Mouse (Mus musculus): ENCODE results near the gene Lrrc46.
A peak's percentile ranks its signal among the peaks of the same experiment; 100 is the strongest.

The Lrrc46 gene

DNA sequence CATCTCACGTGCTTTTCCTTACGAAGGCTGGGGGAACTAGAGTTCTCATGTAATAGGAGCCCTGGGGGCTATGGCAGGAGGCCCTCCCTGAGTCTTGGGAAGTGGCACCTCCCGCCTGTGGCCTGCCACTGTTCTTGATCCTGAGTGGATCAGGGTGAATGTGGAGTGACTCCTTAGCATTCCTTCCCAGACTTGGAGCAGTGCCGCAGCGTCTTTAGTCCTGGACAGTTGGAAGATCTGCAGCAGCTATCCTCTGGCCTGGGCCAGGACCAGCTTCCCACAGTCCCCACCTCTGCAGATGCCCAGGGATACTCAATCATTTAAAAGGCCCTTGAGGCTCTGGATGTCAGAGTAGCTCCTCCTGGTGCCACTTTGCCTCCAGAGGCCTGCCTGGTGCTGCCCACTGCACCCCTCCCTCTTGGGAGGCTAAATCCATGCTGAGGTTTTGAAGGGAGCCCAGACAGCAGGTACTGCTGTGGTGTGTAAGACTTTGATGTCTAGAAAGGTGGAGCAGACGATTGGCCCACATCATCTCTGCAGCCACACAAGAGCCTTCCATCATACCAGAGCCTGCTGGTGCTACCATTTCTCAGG lies 8.4 kb upstream of the Lrrc46 start:
- DNase-seq (ENCODE audit: low spot score in 2 of 2) = no peak

DNA sequence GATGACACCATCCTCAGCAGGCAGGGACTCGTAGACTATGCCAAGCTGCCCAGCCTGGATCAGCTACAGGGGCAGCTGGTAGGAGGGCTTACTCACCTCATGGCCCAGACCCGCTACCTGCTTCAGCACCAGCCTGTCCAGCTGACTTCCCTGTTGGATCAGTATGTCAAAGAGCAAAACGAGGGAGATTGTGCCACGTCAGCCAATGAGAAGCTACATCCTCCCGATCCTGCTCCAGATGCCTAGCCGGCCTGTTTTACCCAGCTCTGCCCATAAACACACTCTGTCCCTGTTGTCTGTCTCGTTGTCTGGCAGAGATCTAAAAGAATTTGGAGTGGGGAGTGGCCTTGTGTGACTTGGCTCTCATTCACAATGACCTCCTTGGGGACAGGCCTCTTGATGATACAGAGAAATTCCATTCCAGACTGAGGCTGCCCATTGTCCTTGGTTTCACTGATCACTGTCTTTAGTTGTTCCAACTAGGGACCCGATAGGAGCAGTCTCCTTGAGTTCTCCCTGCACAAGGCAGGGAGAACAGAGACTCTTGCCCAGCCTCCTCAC lies 7.0 kb upstream of the Lrrc46 start:
- no peak for DNase-seq (ENCODE audit: low spot score in 2 of 2)

GRCm38 (mm10) chr11:97045861-97046260 lies 4.7 kb upstream of the Lrrc46 start:
- DNase-seq (ENCODE audit: low spot score in 2 of 2) = no peak

DNA sequence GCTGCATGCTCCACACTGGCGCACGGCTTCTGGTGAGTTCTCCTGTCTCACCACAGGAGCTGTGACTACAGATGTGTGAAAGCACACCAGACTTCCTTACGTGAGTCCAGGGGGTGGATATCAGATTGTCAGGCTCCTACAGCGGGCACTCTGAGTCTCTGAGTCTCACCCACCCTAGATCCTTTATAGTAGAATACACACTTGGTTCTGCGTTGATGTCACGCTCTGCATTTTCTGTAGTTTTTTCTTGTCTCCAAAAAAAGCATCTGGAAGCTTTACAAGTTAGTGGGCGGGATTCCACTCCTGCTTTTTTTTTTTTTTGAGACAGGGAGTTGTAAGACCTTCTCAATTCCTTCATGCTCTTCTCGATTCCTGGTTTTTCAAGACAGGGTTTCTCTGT lies 3.7 kb upstream of the Lrrc46 start:
- no peak for DNase-seq (ENCODE audit: low spot score in 2 of 2)

- no peak for DNase-seq (ENCODE audit: low spot score in 2 of 2)
Observed at GRCm38 (mm10) chr11:97040301-97041021, 746 bp downstream of the Lrrc46 start.

DNA sequence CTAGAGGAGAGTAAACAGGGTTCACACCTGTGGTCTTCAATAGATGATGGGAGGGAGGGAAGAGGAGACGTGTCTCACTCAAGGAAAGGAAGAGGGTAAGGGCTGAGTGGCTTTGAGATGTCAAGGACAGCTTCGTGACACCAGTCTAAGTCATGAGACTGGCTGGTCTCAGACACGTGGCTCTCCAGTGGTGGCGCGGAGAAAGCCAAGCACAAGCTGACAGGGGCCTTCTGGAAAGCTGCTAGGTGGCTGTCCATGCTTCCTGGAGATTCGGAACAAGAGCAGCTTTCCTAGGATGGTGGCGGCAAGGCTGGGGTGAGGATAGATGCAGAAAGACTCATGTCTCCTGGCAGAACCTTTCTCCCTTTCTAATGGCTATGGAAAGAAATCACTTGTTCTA lies 2.3 kb downstream of the Lrrc46 start:
- no peak for DNase-seq (ENCODE audit: low spot score in 2 of 2)

DNA sequence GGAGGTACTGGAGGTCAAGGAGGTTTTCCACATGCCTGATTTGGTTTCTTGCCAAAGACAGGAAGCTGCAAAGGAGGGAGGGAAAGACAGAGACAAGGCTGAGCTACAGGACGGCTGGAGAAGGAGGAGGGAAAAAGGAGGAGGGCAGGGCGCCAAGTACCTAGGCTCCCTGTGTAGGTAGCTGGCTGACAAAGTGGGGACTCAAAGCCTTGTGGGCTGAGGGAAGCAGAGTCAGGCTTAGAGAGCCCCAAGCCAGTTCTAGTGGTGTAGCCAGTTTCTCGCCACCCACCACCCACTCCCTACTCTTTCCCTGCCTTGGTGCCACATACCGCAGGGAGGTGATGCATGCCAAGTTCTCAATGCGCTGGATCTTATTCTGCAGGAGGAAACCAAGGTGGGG lies 5.1 kb downstream of the Lrrc46 start:
- no peak for DNase-seq (ENCODE audit: low spot score in 2 of 2)

DNA sequence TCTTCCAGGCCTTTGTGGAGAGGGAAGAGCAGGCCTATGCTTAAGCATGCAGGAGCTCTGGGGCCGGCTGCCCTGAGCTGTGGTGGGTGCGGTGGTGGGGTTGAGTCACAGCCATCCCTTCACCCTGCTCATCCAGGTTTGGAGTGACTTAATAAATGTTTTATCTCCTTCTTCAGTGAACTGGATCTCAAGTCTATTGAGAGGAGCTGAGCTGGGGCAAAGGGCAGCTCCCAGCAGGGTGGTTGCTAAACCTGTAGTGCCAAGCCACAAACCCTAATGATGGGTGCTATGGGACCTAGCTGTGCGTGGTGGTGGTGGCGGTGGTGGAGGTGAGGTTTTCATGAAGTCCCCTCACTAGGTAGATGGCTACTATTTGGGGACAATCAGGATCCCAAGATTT lies 7.4 kb downstream of the Lrrc46 start:
- no peak for DNase-seq (ENCODE audit: low spot score in 2 of 2)

DNA sequence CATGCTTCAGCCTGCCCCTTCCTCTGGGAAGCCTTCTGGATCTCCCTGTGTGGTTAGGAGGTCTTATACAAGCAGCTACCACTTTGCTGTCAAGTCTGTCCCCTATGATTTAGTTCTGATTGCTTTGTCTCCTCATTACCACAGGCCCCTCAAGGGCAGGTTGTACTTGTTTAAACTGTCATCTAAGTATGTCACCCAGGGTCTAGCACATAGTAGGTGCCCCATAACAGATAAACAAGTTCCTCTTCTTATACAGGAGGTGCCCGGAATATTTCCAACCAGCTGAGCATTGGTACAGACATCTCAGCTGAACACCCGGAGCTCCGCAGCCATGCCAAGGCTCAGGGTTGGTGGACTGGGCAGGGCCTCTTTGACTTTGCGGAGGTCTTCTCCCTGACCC lies 8.7 kb downstream of the Lrrc46 start:
- no peak for DNase-seq (ENCODE audit: low spot score in 2 of 2)

GRCm38 (mm10) chr11:97031977-97032376 lies 9.2 kb downstream of the Lrrc46 start:
- DNase-seq (ENCODE audit: low spot score in 2 of 2) = no peak

GRCm38 (mm10) chr11:97030426-97030825 lies 10.8 kb downstream of the Lrrc46 start:
- DNase-seq (ENCODE audit: low spot score in 2 of 2) = no peak

- peak; percentile 67 to 72 for DNase-seq (ENCODE audit: low spot score in 2 of 2)
Observed at GRCm38 (mm10) chr11:97029686-97030417, 11.4 kb downstream of the Lrrc46 start, which contains the start of gene Scrn2. Scrn2 (plus strand) TSS chr11:97029938.

- peak; percentile 61 to 73 for DNase-seq (ENCODE audit: low spot score in 2 of 2)
Observed at GRCm38 (mm10) chr11:97025721-97026344, 15.4 kb downstream of the Lrrc46 start.

- DNase-seq (ENCODE audit: low spot score in 2 of 2) = no peak
Observed at GRCm38 (mm10) chr11:97024977-97025376, 16.2 kb downstream of the Lrrc46 start.

GRCm38 (mm10) chr11:97021873-97022484 lies 19.2 kb downstream of the Lrrc46 start:
- DNase-seq (ENCODE audit: low spot score in 2 of 2) = peak; percentile 35 to 39

- DNase-seq (ENCODE audit: low spot score in 2 of 2) = no peak
Observed at GRCm38 (mm10) chr11:97021121-97021765, 20.0 kb downstream of the Lrrc46 start.

GRCm38 (mm10) chr11:97019345-97019708 lies 21.9 kb downstream of the Lrrc46 start:
- no peak for DNase-seq (ENCODE audit: low spot score in 2 of 2)

DNA sequence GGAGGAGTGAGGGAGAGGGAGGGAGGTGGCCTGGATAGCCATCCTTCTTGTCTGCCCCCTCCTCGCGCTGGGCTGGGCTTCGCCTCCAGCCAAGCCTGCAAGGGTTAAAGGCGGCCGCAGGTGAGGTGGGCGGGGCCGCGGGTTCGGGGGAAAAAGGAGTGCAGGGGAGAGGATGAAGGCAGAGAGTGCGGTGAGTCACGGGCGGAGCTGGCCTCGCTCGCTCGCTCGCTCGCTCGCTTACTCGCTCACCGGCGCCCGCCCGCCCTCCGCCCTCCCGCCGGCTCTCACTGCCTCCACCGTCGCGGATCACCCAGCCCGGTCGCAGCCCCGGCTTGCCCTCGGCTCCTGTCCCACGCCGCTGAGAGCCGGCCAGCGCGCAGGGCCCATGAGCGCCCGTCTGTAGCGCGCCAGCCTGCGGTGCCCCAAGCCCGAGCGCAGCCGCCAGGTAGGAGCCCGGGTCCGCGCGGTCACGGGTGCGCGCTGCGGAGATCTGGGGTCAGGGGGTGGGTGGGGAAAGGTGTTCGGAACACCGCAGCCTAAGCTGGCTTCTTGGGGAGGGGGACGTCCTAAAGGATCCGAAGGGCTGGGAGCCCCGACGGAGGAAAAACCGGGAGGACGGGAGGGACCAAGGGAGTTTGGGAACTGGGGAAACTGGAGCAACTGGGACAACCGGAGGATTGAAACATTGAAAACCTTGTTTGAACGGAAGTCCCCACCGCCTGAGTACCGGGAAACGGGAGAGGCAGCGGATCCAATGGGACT lies 22.4 kb downstream of the Lrrc46 start:
- no peak for DNase-seq (ENCODE audit: low spot score in 2 of 2)

- DNase-seq (ENCODE audit: low spot score in 2 of 2) = no peak
Observed at GRCm38 (mm10) chr11:97017696-97018582, 23.3 kb downstream of the Lrrc46 start.
